Mouse (Mus musculus): Measurements from ENCODE around the gene Mosmo. TPM values are rescaled to one million over a fixed set of nuclear protein-coding genes. Genes with fewer than 3 reads are reported as not detected.

The Mosmo gene
- polyA plus RNA-seq, 1 experiment from 2014 or later: 15.2 TPM

Other genes with a start within 250 kb of the Mosmo start
- gene Uqcrc2, start 42.4 kb upstream of the Mosmo start, polyA plus RNA-seq (2016; fragmentation: Nextera tagmentation; extraction: Ambion mirVana): 162 and 170 TPM in 2 replicates
- gene Pdzd9, start 7.3 kb upstream of the Mosmo start, polyA plus RNA-seq (2016; fragmentation: Nextera tagmentation; extraction: Ambion mirVana): 0.29 and 0.50 TPM in 2 replicates
- 1.4 and 1.7 TPM in 2 replicates for gene Vwa3a, start 61.7 kb downstream of the Mosmo start, polyA plus RNA-seq (2016; fragmentation: Nextera tagmentation; extraction: Ambion mirVana)
- gene Gm5737, start 134.7 kb downstream of the Mosmo start, polyA plus RNA-seq (2016; fragmentation: Nextera tagmentation; extraction: Ambion mirVana): not detected in 2 replicates
- 32.5 and 34.8 TPM in 2 replicates for gene Eef2k, start 165.2 kb downstream of the Mosmo start, polyA plus RNA-seq (2016; fragmentation: Nextera tagmentation; extraction: Ambion mirVana)
- gene Polr3e, start 240.1 kb downstream of the Mosmo start, polyA plus RNA-seq (2016; fragmentation: Nextera tagmentation; extraction: Ambion mirVana): 29.2 and 29.8 TPM in 2 replicates